Mouse (Mus musculus) heart, adult 2 months (tissue): Measurements from ENCODE around the gene Scgb1b20.
"Not testable (repeated sequence)": the region's sequence is repeated elsewhere in the genome, so short reads cannot be mapped to it uniquely, and the experiment has no call there.

Experiments
- CTCF ChIP-seq: fragments of 200-600 bp; IDR thresholded peaks from 2 replicates; pipeline ENCODE4 v1.8.1; 2022; ENCODE audit warnings: antibody characterized with exemption, mild to moderate bottlenecking, moderate library complexity
- EP300 ChIP-seq: fragments of 200-500 bp; IDR thresholded peaks from 2 replicates; pipeline ENCODE4 v1.6.1; 2011; ENCODE audit warnings: low read depth, low read length, control low read depth; ENCODE audit not compliant: insufficient read depth
- POLR2A ChIP-seq: fragments of 200-500 bp; IDR thresholded peaks from 2 replicates; pipeline ENCODE4 v1.6.1; 2011; ENCODE audit warnings: mild to moderate bottlenecking, low read depth, low read length, control low read depth; ENCODE audit not compliant: insufficient read depth

DNA sequence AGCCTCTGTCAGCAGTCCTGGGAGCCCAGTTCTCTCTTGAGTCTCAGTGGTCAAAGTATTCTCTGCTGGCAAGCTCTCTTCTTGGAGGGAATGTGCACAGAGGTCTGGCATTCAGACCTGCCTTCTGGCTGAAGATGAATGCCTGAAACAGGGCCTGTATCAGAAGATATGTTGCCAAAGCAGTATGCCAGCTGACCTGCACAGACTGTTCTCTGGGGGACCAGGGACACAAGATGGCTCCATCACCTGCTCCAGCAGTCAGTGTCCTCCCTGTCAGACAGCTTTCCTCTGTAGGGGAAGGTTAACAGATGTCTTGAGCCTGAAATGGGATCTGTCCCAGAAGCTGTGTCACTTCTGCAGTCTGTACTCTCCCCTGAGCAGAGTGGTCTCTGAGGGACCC lies 26.7 kb downstream of the Scgb1b20 start:
- not testable (repeated sequence) for TF ChIP-seq CTCF, POLR2A, EP300
